Mouse (Mus musculus) mouse trophoblast stem cell (cell line): ENCODE measurements around the gene Lingo3.
"Not testable (repeated sequence)": the region's sequence is repeated elsewhere in the genome, so short reads cannot be mapped to it uniquely, and the experiment has no call there.

Source experiments
- in situ Hi-C, 2 experiments: fragments of 300-500 bp; cut with MseI, MboI; formaldehyde crosslinking; loops; 2 replicates in 1 of 2; 3 replicates in 1 of 2; pipeline ENCODE4 v1.15.1; 2025

Lingo3 gene

DNA sequence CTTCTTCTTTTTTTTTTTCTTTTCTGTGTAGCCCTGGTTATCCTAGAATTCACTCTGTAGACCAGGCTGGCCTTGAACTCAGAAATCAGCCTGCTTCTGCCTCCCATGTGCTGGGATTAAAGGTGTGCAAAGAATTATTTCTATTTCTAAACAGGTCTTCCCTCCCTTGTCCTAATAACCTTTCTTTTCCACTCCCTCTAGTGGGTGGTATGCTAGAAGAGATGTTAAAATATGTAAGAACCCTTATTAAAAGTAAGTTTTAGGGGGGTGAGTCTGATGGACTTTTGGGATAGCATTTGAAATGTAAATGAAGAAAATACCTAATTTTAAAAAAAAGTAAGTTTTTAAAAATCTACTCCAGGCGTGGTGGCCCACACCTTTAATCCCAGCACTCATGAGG, 20.5 kb downstream of the Lingo3 start:
- in situ Hi-C loops: loop anchor here in 1 of 2 experiments (5.0 kb wide), 1 partner anchor 59 kb away; no protein-coding TSS in a partner anchor

DNA sequence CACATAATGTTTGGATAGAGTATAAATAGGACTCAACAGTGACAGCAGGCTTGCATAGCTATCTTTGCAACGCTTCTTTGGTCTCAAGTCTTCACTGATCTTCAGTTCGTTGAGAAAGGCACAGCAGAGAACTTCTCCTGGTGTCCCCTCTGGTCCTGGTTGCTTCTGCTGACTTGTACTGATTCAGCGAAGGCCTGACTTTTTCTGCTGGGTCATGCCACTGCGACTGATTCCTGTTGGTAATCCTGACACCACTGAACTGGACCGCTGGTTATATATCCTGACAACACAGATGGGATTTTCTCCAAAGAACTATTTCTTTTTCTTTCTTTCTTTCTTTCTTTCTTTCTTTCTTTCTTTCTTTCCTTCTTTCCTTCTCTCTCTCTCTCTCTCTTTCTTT, 21.3 kb downstream of the Lingo3 start:
- in situ Hi-C loops: loop anchor here in 1 of 2 experiments (5.0 kb wide), 1 partner anchor 60 kb away; no protein-coding TSS in a partner anchor

DNA sequence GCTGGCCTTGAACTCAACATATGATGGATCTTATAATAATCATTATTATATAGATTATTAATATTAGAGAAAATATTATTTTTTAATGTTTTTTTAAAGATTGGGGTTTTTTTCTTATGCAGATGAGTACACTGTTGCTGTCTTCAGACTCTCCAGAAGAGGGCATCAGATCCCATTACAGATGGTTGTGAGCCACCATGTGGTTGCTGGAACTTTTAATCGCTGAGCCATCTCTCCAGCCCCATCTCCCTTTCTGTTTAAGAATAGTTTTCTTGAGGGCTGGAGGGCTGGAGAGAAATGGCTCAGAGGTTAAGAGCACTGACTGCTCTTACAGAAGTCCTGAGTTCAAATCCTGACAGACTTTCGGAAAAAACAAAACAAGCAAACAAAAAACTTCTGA, 21.8 kb downstream of the Lingo3 start:
- in situ Hi-C loops: loop anchor here in 1 of 2 experiments (5.0 kb wide), 1 partner anchor 60 kb away; no protein-coding TSS in a partner anchor

DNA sequence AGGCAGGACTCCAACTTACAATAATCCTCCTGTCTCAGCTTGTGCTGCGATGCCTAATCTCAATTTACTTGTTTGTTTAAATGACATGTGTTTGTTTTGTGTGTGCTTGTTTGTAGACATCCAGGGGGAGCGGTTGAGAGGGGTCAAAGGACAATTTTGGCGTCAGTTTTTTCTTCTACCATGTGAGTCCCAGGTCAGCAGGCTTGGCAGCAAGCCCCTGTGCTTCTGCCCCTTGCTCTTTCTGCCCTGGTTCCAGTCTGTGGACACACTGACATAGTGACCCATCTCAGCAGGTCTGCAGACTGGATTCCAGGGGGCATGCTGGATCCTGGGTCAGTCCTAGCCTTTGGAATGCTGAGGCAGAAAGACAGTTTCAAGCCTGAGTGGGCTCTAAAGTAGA, 24.4 kb downstream of the Lingo3 start:
- in situ Hi-C loops: no loop called here

GRCm38 (mm10) chr10:80818599-80819281, 25.1 kb downstream of the Lingo3 start:
- in situ Hi-C loops: no loop called here

DNA sequence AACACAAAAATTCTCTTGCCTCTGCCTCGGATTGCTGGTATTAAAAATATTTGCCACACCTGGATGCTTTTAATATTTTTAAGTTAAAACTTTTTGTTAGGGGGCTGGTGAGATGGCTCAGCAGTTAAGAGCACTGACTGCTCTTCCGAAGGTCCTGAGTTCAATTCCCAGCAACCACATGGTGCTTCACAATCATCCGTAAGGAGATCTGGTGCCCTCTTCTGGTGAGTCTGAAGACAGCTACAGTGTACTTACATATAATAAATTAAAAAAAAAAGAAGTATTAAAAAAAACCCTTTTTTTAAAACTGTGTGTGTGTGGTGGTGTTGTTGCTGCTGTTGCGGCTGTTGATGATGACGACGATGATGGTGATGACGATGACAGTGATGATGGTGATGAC, 25.9 kb downstream of the Lingo3 start:
- in situ Hi-C loops: not testable (repeated sequence)

GRCm38 (mm10) chr10:80817164-80817563, 26.7 kb downstream of the Lingo3 start:
- in situ Hi-C loops: no loop called here

GRCm38 (mm10) chr10:80816303-80816702, 27.5 kb downstream of the Lingo3 start:
- in situ Hi-C loops: not testable (repeated sequence)

- in situ Hi-C loops: no loop called here
Observed at GRCm38 (mm10) chr10:80814800-80815199, 29.0 kb downstream of the Lingo3 start.

GRCm38 (mm10) chr10:80813366-80813765, 30.5 kb downstream of the Lingo3 start, which contains the start of gene Jsrp1:
Jsrp1 (minus strand) TSS chr10:80813498.
- in situ Hi-C loops: no loop called here

DNA sequence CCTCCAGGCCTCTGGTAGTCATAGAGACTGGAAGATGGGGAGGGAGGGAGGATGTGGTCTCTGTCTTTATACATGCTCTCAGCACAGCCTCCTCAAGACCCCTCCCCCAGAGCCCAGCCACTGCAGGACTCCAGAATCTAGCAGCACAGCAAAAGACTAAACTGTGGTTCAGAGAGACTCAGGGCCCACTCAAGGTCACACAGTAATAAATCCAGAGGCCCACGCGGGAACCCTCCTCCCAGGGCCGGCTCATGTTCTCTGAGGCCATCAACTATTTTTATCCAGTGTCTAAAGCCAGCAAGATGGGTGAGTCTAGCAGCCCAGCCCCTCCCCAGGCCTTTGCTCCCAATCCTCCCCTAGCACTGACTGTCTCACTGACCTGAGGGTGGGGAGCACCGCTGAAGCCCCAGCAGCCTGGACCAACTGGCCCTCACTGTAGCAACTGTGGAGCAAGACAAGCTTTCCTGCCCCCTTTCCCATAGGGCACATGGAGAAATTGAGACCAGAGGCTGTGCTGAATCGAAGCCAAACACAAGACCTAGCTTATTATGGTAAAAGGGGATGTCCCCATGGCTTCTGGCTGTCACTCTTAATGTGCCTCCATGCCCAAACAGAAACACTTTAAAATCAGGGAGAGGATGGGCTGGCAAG, 31.3 kb downstream of the Lingo3 start:
- in situ Hi-C loops: no loop called here

- in situ Hi-C loops: no loop called here
Observed at GRCm38 (mm10) chr10:80810084-80810483, 33.8 kb downstream of the Lingo3 start.

DNA sequence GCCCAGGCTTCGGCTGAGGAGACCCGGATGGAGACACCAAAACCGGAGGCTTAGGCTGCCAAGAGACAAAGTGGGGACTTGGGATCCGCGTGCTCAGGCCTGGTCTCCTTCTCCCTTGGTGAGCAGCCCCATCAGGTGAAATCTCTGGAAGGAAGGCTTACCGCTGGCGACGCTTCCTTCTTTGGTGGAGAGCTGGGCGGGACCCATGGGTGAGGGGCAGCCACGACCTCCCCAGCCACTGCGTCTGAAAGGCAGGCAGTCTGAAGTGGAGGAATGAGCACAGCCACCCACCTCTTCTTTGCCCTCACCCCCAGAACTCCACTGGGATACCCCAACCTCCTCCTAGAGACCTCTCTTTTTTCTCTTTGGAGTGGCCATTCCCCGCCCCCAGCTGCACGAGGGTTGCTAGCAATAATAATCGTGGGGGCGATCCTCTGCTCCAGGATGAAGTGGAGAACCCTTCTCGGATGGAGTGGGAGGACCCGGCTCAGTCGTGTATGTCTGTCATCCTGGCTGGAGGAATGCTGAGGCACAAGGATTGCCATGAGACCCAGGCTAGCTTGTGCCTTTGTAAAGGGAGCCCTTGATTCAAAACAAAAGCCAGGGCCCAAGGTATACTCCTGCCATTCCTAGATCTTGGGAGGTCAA, 34.7 kb downstream of the Lingo3 start:
- in situ Hi-C loops: no loop called here

- in situ Hi-C loops: no loop called here
Observed at GRCm38 (mm10) chr10:80808099-80808984, 35.5 kb downstream of the Lingo3 start.

- in situ Hi-C loops: no loop called here
Observed at GRCm38 (mm10) chr10:80807057-80807627, 36.7 kb downstream of the Lingo3 start.

DNA sequence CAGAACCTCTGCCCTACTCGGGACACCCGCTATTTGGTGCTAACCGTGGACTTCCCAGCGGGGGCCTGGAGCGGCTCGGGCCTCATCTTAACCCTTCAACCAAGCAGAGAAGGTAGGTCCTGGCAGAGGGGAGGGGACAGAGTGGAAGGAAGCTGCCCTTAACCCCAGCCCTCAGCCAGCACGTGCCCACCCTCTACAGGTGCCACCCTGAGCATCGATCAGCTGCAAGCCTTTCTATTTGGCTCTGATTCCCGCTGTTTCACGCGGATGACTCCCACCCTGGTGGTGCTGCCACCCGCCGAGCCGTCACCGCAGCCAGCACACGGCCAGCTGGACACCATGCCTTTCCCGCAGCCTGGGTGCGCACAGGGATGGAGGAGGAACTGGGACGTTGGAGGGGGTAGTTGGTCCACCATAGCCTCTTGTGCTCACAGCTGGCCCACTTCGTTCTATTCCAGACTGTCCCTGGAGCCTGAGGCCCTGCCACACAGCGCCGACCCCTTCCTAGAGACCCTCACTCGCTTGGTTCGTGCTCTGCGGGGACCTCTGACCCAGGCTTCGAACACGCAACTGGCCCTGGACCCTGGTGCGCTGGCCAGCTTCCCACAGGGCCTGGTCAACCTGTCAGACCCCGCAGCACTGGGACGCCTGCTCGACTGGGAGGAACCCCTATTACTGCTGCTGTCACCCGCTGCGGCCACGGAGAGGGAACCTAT, 37.3 kb downstream of the Lingo3 start:
- in situ Hi-C loops: no loop called here

GRCm38 (mm10) chr10:80805925-80806324, 37.9 kb downstream of the Lingo3 start:
- in situ Hi-C loops: no loop called here

GRCm38 (mm10) chr10:80805322-80805721, 38.5 kb downstream of the Lingo3 start:
- in situ Hi-C loops: no loop called here

GRCm38 (mm10) chr10:80804916-80805315, 38.9 kb downstream of the Lingo3 start, which contains the start of gene Amh:
Amh (plus strand) TSS chr10:80805243.
- in situ Hi-C loops: no loop called here

DNA sequence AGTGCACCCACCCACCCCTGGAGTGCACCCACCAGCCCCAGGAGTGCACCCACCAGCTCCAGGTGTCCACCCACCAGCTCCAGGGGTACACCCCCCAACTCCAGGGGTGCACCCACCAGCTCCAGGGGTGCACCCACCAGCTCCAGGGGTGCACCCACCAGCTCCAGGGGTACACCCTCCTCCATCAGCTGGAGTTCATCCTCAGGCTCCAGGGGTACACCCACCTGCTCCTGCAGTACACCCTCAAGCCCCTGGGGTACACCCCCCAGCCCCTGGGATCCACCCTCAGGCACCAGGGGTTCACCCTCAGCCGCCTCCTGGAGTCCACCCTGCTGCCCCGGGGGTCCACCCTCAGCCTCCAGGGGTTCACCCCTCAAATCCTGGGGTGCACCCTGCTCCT, 39.5 kb downstream of the Lingo3 start:
- in situ Hi-C loops: no loop called here
